Mouse (Mus musculus) bone marrow macrophage, adult 2 months (primary cell): ENCODE results near the gene Cnp.

Source experiments
- CTCF ChIP-seq: IDR thresholded peaks from 2 replicates; pipeline ENCODE4 v1.5.1; 2012; ENCODE audit warnings: low read depth, mild to moderate bottlenecking, low read length, moderate library complexity
- POLR2A ChIP-seq: IDR thresholded peaks from 2 replicates; pipeline ENCODE4 v1.6.1; 2012; ENCODE audit warnings: mild to moderate bottlenecking, low read depth, low read length, borderline replicate concordance

- TF ChIP-seq CTCF, result no peak
- no peak for TF ChIP-seq POLR2A
Observed at GRCm38 (mm10) chr11:100533871-100534270, 40.8 kb upstream of the Cnp start.
